Mouse (Mus musculus) hindbrain, embryonic 12.5 days (tissue): ENCODE results near the gene Ppm1m. TPM values are rescaled to one million over a fixed set of nuclear protein-coding genes. Genes with fewer than 3 reads are reported as not detected.

Experiments
- ATAC-seq: fragments of 200-750 bp; cut with Nextera tagmentation; 2 replicates; pipeline ENCODE4 v1.8.0; 2017; ENCODE audit warnings: moderate TSS enrichment; ENCODE audit not compliant: low FRiP score
- H3K27ac ChIP-seq: fragments of 300-500 bp; sonication (generic); 2 replicates; pipeline ENCODE4 v1.5.1; 2016; ENCODE audit warnings: mild to moderate bottlenecking
- H3K27me3 ChIP-seq: fragments of 300-500 bp; sonication (generic); 2 replicates; pipeline ENCODE4 v1.6.1; 2016; ENCODE audit warnings: mild to moderate bottlenecking
- H3K36me3 ChIP-seq: fragments of 300-500 bp; sonication (generic); 2 replicates; pipeline ENCODE4 v1.6.1; 2016; ENCODE audit warnings: mild to moderate bottlenecking
- H3K4me1 ChIP-seq: fragments of 300-500 bp; sonication (generic); 2 replicates; pipeline ENCODE4 v1.6.1; 2016
- H3K4me2 ChIP-seq: fragments of 300-500 bp; sonication (generic); replicated peaks from 2 replicates; pipeline ENCODE4 v1.6.1; 2016; ENCODE audit warnings: mild to moderate bottlenecking
- H3K4me3 ChIP-seq: fragments of 300-500 bp; sonication (generic); 2 replicates; pipeline ENCODE4 v1.5.1; 2016; ENCODE audit warnings: mild to moderate bottlenecking
- H3K9ac ChIP-seq: fragments of 300-500 bp; sonication (generic); 2 replicates; pipeline ENCODE4 v1.6.1; 2016; ENCODE audit warnings: mild to moderate bottlenecking, moderate library complexity
- H3K9me3 ChIP-seq: fragments of 300-500 bp; sonication (generic); replicated peaks from 2 replicates; pipeline ENCODE4 v1.6.1; 2016; ENCODE audit warnings: mild to moderate bottlenecking
- WGBS: fragments of 180-500 bp; shearing (Covaris S2); methylation state at CpG from one replicate; pipeline ENCODE4 v1.1.7; 2016; 5-methylcytosine and 5-hydroxymethylcytosine counted together
- polyA plus RNA-seq: library from polyadenylated mRNA; unstranded; fragments of >200 nt; fragmentation: Nextera tagmentation; extraction: Ambion mirVana; gene quantifications from 2 replicates; pipeline ENCODE4 v1.2.1, GENCODE M21; 2016

The Ppm1m gene
- polyA plus RNA-seq, 1 experiment from 2014 or later: 37.0 TPM

DNA sequence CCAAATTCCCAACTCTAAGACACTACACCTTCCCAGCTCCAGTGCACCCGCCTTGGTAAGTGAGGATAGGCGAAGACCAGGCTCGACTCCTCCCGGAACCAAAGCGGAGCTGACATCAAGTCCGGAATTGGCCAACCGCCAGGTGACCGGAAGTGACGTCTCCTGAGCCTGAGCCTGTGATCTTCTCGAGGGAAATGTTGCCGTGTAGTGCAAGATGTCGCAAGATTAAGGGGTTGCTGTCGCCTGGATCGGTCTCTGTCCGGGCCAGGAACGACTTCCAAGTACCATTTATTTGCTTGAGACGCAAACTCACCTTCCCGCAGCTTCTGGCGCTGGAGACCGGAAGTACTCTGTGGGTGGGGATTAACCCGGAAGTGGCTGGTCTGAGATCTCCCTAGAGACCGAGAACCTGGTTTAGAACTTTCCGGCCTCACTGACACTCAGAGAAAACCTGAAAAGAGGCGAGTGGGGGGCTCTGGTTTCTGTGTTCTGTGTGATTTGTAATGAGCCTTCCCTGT lies 39.7 kb downstream of the Ppm1m start:
- peak; percentile 77 for ATAC-seq
- Histone ChIP-seq H3K9ac (peak overlapping the region; percentile 66), H3K27me3 (no peaks in the 10 kb centered on the region), H3K4me3 (peak overlapping the region; percentile 50), H3K36me3 (no peaks in the 10 kb centered on the region), H3K4me1 (peaks cover 15% of the 10 kb centered on the region; the same call in 1 of the 2 replicates), H3K4me2 (peak overlapping the region; percentile 67), H3K27ac (peak overlapping the region; percentile 97), H3K9me3 (no peaks in the 10 kb centered on the region)
- 2% methylated on average over 24 of the region's 24 CpGs for WGBS

DNA sequence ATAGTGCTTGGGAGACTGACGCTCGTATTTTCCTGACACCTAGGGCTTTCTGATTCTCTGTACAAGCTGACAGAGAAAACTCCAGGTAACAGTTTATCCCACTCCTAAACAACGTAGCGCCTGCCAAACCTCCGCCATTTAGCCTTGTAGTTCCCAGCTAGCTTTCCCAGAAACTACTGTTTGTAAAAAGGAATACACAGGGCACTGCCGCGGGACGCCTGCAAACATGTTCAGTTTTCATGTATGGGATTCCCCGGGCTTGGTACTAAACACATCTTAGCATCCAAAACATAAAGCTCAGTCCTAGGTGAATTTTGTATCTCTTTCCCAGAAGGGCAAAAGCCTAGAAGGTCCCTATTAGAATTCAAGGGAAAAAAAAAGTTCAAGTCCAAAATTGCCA lies 40.3 kb downstream of the Ppm1m start:
- Histone ChIP-seq H3K9ac (no peak overlapping the region), H3K36me3 (peaks cover under 1% of the 10 kb centered on the region; the same call in 1 of the 2 replicates), H3K9me3 (no peaks in the 10 kb centered on the region), H3K4me2 (peak overlapping the region; percentile 67), H3K4me3 (no peak overlapping the region), H3K4me1 (peaks cover 15% of the 10 kb centered on the region; the same call in 1 of the 2 replicates), H3K27ac (no peak overlapping the region), H3K27me3 (no peaks in the 10 kb centered on the region)
- WGBS: 86% methylated on average over 9 of the region's 9 CpGs
- no peak for ATAC-seq

DNA sequence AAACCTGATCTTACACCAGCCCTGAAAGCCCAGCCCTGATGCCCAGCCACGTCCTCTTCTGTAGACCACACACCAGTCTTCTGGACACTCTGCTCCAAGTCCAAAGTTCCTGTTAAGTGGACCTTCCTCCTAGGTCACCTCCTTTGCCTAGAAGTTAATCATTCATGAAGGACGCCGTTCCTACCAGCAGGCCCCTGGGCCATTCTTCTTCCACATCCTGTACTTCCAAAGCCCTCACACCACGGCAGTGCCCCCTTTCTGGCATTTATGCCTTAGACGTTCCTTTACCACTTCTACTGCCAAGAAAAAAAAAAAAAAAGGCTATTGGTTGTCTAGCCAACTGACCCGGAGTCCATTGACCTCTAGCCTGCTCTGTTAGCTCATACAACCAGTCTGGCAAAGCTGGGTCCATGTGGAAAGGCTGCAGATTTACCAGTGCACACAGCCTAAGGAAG lies 41.5 kb downstream of the Ppm1m start, which contains the start of gene Glyctk:
Gene Glyctk, minus strand, starts transcription at position 102 of the 455 bp plus-strand sequence.
- no peaks in the 10 kb centered on the region for H3K9me3 ChIP-seq
- H3K4me3 ChIP-seq: no peak within 1 kb of the TSS
- no peak for ATAC-seq
- H3K27me3 ChIP-seq: no peaks in the 10 kb centered on the region
- no peak within 1 kb of the TSS for H3K9ac ChIP-seq
- no peak within 1 kb of the TSS; the same call in 1 of the 2 replicates for H3K4me2 ChIP-seq
- peaks cover 15% of the 10 kb centered on the region; the same call in 1 of the 2 replicates for H3K4me1 ChIP-seq
- peak within 1 kb of the TSS; percentile 23; the same call in 1 of the 2 replicates for H3K27ac ChIP-seq
- H3K36me3 ChIP-seq: peaks cover 12% of the 10 kb centered on the region
- WGBS: 83% methylated on average over 6 of the region's 6 CpGs

DNA sequence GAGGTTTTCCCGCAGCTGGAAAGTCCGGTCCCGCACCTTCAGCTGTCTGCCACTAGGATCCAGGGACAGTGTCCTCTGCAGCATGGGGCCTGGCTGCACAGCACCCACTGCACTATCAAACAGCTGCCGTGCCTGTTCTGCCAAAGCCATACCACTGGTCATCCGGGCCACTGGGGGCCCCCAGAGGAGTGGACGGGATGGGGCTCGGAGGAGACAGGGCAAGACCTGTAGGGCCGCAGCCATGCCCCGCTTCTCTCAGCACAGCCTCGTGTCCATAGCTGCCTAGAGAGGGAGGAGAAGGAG lies 42.0 kb downstream of the Ppm1m start:
- peaks cover 17% of the 10 kb centered on the region for H3K36me3 ChIP-seq
- H3K4me3 ChIP-seq: no peak overlapping the region
- no peak overlapping the region for H3K4me2 ChIP-seq
- peaks cover 15% of the 10 kb centered on the region; the same call in 1 of the 2 replicates for H3K4me1 ChIP-seq
- no peak for ATAC-seq
- no peaks in the 10 kb centered on the region for H3K27me3 ChIP-seq
- WGBS: 78% methylated on average over 10 of the region's 10 CpGs
- H3K9me3 ChIP-seq: no peaks in the 10 kb centered on the region
- no peak overlapping the region for H3K9ac ChIP-seq
- H3K27ac ChIP-seq: peak overlapping the region; percentile 23; the same call in 1 of the 2 replicates

DNA sequence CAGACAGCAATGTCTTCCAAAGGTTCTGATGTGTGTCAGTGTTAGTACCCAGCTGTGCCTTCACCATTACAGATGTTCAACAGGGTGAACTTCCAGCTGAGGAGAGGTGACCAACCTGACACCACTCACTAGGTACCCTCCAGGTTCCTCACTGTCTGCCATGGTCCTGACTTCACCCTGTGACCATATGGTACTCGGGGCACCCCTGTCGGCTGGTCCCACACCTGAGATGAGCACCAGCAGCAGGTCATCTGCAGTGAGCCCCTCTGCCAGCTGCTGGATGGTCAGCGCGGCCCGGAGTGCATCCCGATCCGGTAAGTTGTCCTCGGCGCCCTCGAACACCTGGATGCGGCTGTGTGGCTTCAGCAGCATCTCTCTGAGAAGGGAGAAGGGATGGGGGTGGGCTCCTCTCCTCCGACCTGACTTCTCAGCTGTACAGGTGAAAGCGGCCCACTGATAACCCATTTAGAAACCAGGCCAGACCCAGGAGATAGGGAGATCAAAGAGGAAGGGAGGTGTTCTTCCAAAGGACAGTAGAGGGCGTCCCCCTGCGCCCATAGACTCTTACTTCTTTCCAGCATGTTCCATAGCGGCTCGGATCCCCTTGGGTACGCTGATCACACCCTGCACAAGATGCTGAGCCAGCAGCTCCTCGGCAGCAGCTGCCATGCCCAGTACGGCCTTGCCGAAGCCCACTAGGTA lies 42.5 kb downstream of the Ppm1m start:
- Histone ChIP-seq H3K27me3 (no peaks in the 10 kb centered on the region), H3K4me2 (no peak overlapping the region), H3K4me1 (peaks cover 17% of the 10 kb centered on the region; the same call in 1 of the 2 replicates), H3K9me3 (no peaks in the 10 kb centered on the region), H3K36me3 (peaks cover 22% of the 10 kb centered on the region), H3K27ac (peak overlapping the region; percentile 23; the same call in 1 of the 2 replicates), H3K9ac (no peak overlapping the region), H3K4me3 (no peak overlapping the region)
- ATAC-seq: peak; percentile 18; the same call in 1 of the 2 replicates
- WGBS: 80% methylated on average over 21 of the region's 21 CpGs

DNA sequence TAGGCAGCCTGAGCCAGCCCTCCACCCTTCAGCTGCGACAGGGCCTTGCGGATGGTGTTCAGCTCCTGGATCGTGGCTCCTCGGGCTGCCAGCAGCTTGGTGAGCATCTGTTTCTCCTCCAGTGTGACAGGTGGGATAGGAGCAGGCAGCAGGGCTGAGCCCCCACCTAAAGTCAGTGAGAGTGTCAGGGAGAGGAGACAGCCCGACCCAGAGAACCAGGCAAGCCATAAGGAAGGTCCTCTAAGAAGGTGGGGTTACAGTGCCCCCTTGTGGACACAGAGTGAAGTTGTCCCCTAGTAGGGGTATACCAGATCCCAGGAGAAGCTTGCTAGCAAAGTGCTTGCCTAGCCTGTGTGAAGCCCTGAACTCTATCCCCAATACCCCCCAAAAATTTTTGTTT lies 43.1 kb downstream of the Ppm1m start:
- Histone ChIP-seq H3K27ac (peak overlapping the region; percentile 58; the same call in 1 of the 2 replicates), H3K4me3 (no peak overlapping the region), H3K36me3 (peaks cover 27% of the 10 kb centered on the region), H3K9me3 (no peaks in the 10 kb centered on the region), H3K4me2 (no peak overlapping the region), H3K27me3 (no peaks in the 10 kb centered on the region), H3K4me1 (peaks cover 18% of the 10 kb centered on the region; the same call in 1 of the 2 replicates), H3K9ac (no peak overlapping the region)
- 50% methylated on average over 5 of the region's 5 CpGs for WGBS
- peak; percentile 59 for ATAC-seq

DNA sequence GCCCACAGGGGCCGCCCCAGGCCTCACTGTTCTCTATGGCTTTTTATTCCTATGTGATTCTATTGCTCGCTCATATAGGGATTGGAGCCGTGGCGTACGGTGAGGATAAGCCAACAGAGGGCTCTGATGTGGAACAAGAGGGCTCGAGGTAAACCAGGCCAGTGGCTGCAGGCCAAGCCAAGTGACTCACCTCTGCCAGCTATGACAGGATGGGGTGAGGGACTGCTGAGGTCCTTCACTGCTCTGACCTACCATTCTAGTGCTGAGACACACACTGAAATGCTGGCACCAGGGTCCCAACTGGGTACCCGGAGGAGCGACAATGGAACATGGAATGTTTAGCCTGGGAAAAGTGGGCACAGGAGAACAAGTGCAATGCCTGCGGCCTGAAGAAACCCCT lies 45.4 kb downstream of the Ppm1m start:
- no peaks in the 10 kb centered on the region for H3K9me3 ChIP-seq
- H3K4me3 ChIP-seq: no peak overlapping the region
- 94% methylated on average over 9 of the region's 9 CpGs for whole genome bisulfite sequencing
- H3K4me1 ChIP-seq: peaks cover 37% of the 10 kb centered on the region
- H3K27ac ChIP-seq: 0 out of 2 replicates have a peak overlapping the region, but pooled peaks have one; percentile 58
- no peak for ATAC-seq
- H3K36me3 ChIP-seq: peaks cover 31% of the 10 kb centered on the region
- no peak overlapping the region for H3K9ac ChIP-seq
- H3K27me3 ChIP-seq: peaks cover 4% of the 10 kb centered on the region
- H3K4me2 ChIP-seq: no peak overlapping the region

DNA sequence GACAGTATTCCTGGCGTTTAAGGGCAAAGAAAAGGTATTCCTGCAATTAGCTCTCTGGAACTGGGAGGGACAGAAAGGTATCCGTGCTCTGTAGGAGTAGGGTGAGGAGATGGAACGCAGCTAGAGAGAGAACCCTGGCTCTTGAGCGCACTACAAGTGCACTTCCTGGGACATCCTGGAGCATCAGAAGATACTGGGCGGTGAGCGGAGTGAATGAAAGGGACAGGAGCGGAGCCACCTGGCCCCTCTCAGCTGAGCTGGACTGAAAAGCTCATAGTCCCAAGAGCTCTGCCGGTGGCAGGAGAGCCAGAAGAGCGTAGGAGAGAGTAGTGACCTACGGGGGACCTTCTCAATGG lies 50.2 kb downstream of the Ppm1m start:
- Histone ChIP-seq H3K4me3 (peak overlapping the region; percentile 70), H3K9me3 (no peaks in the 10 kb centered on the region), H3K36me3 (peaks cover 31% of the 10 kb centered on the region), H3K9ac (peak overlapping the region; percentile 95), H3K4me1 (peaks cover 39% of the 10 kb centered on the region), H3K27ac (peak overlapping the region; percentile 93), H3K4me2 (peak overlapping the region; percentile 77), H3K27me3 (peaks cover 8% of the 10 kb centered on the region)
- ATAC-seq: 0 out of 2 replicates have a peak, but pooled peaks have one; percentile 17
- WGBS: 14% methylated on average over 10 of the region's 10 CpGs

DNA sequence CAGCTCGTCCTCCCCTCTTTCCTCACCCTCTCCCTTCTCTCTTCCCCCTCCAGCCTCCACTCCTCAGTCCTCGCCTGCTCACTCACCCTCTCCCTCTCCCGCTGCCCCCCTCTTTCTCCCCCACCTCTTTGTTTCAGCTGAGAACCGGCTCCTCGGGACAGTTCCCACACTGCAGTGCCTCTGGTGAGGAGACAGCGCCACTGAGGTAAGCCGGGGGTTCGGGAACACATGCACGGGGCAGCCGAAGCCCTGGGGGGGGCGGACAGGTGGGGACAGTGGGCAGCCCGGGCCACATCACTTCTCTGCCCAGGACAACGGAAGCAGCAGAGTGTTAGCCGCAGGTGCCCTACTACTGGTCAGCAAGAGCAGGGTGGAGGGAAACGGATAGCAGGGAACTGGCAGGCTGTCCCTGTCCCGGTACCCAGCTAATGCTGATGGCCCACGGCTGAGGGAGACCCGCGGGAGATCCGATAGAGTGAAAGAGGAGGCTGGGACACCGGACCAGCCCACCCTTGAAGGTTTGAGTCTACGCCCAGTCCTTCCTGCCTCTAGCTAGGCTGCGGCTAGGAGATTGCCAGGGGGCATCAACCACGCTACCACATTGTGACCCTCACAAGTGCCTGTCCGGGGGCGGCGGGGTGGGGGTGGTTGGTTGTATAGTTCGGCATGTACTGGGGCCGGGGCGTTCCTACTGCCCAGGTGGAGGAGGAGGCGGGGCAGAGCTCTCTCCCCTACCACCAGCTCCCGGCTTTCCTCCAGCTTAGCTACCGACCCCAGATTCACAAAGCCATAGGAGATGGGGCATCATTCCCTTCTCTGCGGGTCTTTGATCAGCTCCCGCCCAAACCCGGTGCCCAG lies 50.8 kb downstream of the Ppm1m start:
- Histone ChIP-seq H3K4me3 (peak overlapping the region; percentile 70), H3K4me1 (peaks cover 39% of the 10 kb centered on the region), H3K9ac (peak overlapping the region; percentile 95), H3K36me3 (peaks cover 26% of the 10 kb centered on the region), H3K9me3 (no peaks in the 10 kb centered on the region), H3K4me2 (peak overlapping the region; percentile 77), H3K27ac (peak overlapping the region; percentile 93), H3K27me3 (peaks cover 8% of the 10 kb centered on the region)
- under 1% methylated on average over 36 of the region's 36 CpGs for WGBS
- ATAC-seq: peak; percentile 87

DNA sequence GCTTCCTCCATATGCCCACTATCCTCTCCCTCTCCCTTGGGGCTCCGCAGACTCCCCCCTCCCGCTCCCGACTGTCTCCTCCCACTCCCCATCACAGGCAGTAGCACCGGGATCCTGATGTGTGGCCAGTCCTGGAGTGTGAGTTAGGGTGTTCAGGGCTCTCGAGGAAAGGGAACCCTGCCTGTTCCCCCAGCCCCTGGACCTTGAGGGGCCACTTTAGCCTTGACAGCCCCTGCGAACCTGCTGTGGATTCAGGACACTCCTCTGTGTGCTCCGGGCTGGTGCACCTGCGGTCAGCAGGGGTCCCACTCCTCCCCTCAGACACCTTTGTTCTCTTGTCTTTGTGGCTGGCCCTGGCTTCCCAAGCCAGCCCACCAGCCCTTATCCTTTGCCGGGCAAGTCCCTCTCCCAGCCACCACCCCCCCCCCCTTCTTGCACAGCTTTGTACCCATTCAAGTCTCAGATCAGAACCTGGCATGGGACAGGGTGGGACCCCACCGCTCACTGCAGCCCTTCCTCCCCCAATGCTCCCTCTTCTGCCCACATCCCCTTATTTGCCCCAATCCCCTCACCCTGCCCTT lies 51.6 kb downstream of the Ppm1m start:
- H3K36me3 ChIP-seq: peaks cover 18% of the 10 kb centered on the region
- H3K27ac ChIP-seq: peak overlapping the region; percentile 93
- H3K9ac ChIP-seq: peak overlapping the region; percentile 95
- H3K4me1 ChIP-seq: peaks cover 39% of the 10 kb centered on the region
- 2% methylated on average over 10 of the region's 10 CpGs for WGBS
- no peaks in the 10 kb centered on the region for H3K9me3 ChIP-seq
- H3K4me3 ChIP-seq: peak overlapping the region; percentile 70
- ATAC-seq: peak; percentile 72
- H3K27me3 ChIP-seq: peaks cover 8% of the 10 kb centered on the region
- H3K4me2 ChIP-seq: peak overlapping the region; percentile 77

DNA sequence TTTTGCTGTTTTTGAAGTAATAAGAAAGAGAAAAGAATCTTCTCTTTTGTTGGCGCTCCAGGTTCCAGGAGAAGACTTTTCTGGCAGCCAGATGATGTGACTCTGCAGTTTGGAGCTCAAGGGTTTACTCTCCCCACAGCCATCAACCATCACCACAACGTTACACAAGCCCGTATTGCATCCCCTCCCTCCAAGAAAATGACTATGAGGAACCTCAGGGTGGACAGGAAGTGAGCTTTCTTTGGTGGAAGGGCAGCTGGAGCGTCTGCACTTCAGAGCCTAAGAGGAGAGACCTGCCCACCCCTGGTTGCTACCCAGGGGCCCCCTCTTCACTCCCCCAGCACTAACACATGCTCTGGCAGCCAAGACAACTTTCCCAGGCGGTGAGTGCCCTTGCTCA lies 52.3 kb downstream of the Ppm1m start:
- H3K27me3 ChIP-seq: peaks cover 8% of the 10 kb centered on the region
- no peak; the same call in 1 of the 2 replicates for ATAC-seq
- WGBS: 32% methylated on average over 5 of the region's 5 CpGs
- peaks cover 39% of the 10 kb centered on the region for H3K4me1 ChIP-seq
- peaks cover 11% of the 10 kb centered on the region for H3K36me3 ChIP-seq
- H3K4me2 ChIP-seq: peak overlapping the region; percentile 77
- H3K4me3 ChIP-seq: peak overlapping the region; percentile 70
- H3K9me3 ChIP-seq: no peaks in the 10 kb centered on the region
- peak overlapping the region; percentile 93 for H3K27ac ChIP-seq
- H3K9ac ChIP-seq: peak overlapping the region; percentile 95

DNA sequence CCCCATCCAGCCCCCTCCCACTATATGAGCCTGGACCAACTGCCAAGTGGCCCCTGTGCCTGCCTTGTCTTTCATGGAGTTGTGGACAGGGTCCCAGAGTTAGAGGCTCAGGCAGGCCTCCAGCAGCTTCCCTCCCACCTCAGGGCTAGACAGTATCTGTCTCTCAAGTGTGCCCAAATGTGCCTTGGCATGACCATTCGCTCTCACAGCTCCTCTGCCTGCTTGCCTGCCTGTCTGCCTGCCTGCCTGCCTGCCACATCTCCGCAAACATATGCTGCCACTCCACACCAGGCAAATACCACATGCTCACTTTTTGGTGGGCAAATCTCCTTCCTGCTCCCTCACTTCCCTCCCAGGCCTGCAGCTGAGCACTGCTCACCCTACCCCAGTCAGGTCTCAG lies 54.0 kb downstream of the Ppm1m start:
- Histone ChIP-seq H3K9me3 (no peaks in the 10 kb centered on the region), H3K4me2 (no peak overlapping the region), H3K4me3 (no peak overlapping the region), H3K27ac (no peak overlapping the region), H3K36me3 (no peaks in the 10 kb centered on the region), H3K27me3 (peaks cover 8% of the 10 kb centered on the region), H3K4me1 (peaks cover 29% of the 10 kb centered on the region), H3K9ac (no peak overlapping the region)
- ATAC-seq: no peak
- 87% methylated on average over 2 of the region's 2 CpGs for WGBS
